8 mouse cellular contexts compared by ENCODE assay signal in genomic region chr4:88350910-88351309, GRCm38 (mm10).
DNase-seq lines count a peak whose midpoint lies in the region; ATAC-seq and TF ChIP-seq lines count a peak whose summit lies in the region.

No protein-coding gene starts in this region.

- TF ChIP-seq EP300 in stomach, postnatal 0 days (optimal IDR thresholded peaks at IDR 0.05) = no peak

- H3K9me3 ChIP-seq in embryonic facial prominence, embryonic 11.5 days (replicated peaks; ENCODE audit: control insufficient read depth, low read length) = no peaks in the 10 kb centered on the region
- no peaks in the 10 kb centered on the region for H3K9me3 ChIP-seq in heart, embryonic 14.5 days (ENCODE audit: control insufficient read depth, low read length)
- no peaks in the 10 kb centered on the region for H3K9me3 ChIP-seq in kidney, postnatal 0 days (replicated peaks; ENCODE audit: low read length)
- no peaks in the 10 kb centered on the region for H3K9me3 ChIP-seq in liver, embryonic 12.5 days (replicated peaks)
- no peaks in the 10 kb centered on the region for H3K9me3 ChIP-seq in neural tube, embryonic 11.5 days (ENCODE audit: control insufficient read depth, low read length)
- H3K9me3 ChIP-seq in stomach, postnatal 0 days (ENCODE audit: control insufficient read depth, low read length) = no peaks in the 10 kb centered on the region

- peak; percentile 97 for TF ChIP-seq CTCF in kidney, postnatal 0 days (IDR thresholded peaks at IDR 0.05; ENCODE audit: low read depth)
- TF ChIP-seq CTCF in stomach, postnatal 0 days (IDR thresholded peaks at IDR 0.05; ENCODE audit: low read depth) = peak; percentile 97

- no peaks in the 10 kb centered on the region for H3K36me3 ChIP-seq in embryonic facial prominence, embryonic 11.5 days (replicated peaks; ENCODE audit: control insufficient read depth, insufficient read depth, low read depth, low read length)
- no peaks in the 10 kb centered on the region for H3K36me3 ChIP-seq in heart, embryonic 14.5 days (ENCODE audit: control insufficient read depth, insufficient read depth, low read length)
- no peaks in the 10 kb centered on the region for H3K36me3 ChIP-seq in kidney, postnatal 0 days (ENCODE audit: insufficient read depth, low read length)
- no peaks in the 10 kb centered on the region for H3K36me3 ChIP-seq in liver, embryonic 12.5 days
- H3K36me3 ChIP-seq in neural tube, embryonic 11.5 days (ENCODE audit: control insufficient read depth, insufficient read depth, low read length) = no peaks in the 10 kb centered on the region
- H3K36me3 ChIP-seq in stomach, postnatal 0 days (ENCODE audit: control insufficient read depth, insufficient read depth, low read length) = no peaks in the 10 kb centered on the region

- H3K9ac ChIP-seq in embryonic facial prominence, embryonic 11.5 days (replicated peaks; ENCODE audit: low read length) = no peak overlapping the region
- H3K9ac ChIP-seq in heart, embryonic 14.5 days (ENCODE audit: low read length) = no peak overlapping the region
- H3K9ac ChIP-seq in kidney, postnatal 0 days (ENCODE audit: low read depth, low read length) = no peak overlapping the region
- H3K9ac ChIP-seq in liver, embryonic 12.5 days = no peak overlapping the region
- H3K9ac ChIP-seq in neural tube, embryonic 11.5 days (ENCODE audit: low read length) = no peak overlapping the region
- H3K9ac ChIP-seq in stomach, postnatal 0 days (ENCODE audit: low read length) = no peak overlapping the region

- H3K27ac ChIP-seq in embryonic facial prominence, embryonic 11.5 days (replicated peaks; ENCODE audit: low read depth, low read length) = no peak overlapping the region
- H3K27ac ChIP-seq in heart, embryonic 14.5 days (replicated peaks in 1 of 2; ENCODE audit: control insufficient read depth in 1 of 2, insufficient read depth in 1 of 2, low read depth in 2 of 2, low read length in 2 of 2) = no peak overlapping the region
- no peak overlapping the region for H3K27ac ChIP-seq in kidney, postnatal 0 days
- H3K27ac ChIP-seq in liver, embryonic 12.5 days = no peak overlapping the region
- H3K27ac ChIP-seq in neural tube, embryonic 11.5 days (ENCODE audit: low read depth, low read length) = no peak overlapping the region
- no peak overlapping the region for H3K27ac ChIP-seq in stomach, postnatal 0 days (replicated peaks)

- no peaks in the 10 kb centered on the region for H3K27me3 ChIP-seq in embryonic facial prominence, embryonic 11.5 days (ENCODE audit: control insufficient read depth, insufficient read depth, low read length)
- no peaks in the 10 kb centered on the region for H3K27me3 ChIP-seq in heart, embryonic 14.5 days (ENCODE audit: control insufficient read depth, insufficient read depth, low read length)
- H3K27me3 ChIP-seq in kidney, postnatal 0 days (ENCODE audit: insufficient read depth, low read length) = no peaks in the 10 kb centered on the region
- H3K27me3 ChIP-seq in liver, embryonic 12.5 days (replicated peaks) = no peaks in the 10 kb centered on the region
- no peaks in the 10 kb centered on the region for H3K27me3 ChIP-seq in neural tube, embryonic 11.5 days (ENCODE audit: control insufficient read depth, insufficient read depth, low read length)
- H3K27me3 ChIP-seq in stomach, postnatal 0 days (ENCODE audit: control insufficient read depth, insufficient read depth, low read length) = no peaks in the 10 kb centered on the region

- no peaks in the 10 kb centered on the region for H3K4me1 ChIP-seq in embryonic facial prominence, embryonic 11.5 days (ENCODE audit: control insufficient read depth, insufficient read depth, low read length)
- H3K4me1 ChIP-seq in heart, embryonic 14.5 days (ENCODE audit: control insufficient read depth in 2 of 2, insufficient read depth in 2 of 2, low read length in 2 of 2) = no peaks in the 10 kb centered on the region
- no peaks in the 10 kb centered on the region for H3K4me1 ChIP-seq in kidney, postnatal 0 days (replicated peaks; ENCODE audit: insufficient read depth, low read length)
- no peaks in the 10 kb centered on the region for H3K4me1 ChIP-seq in liver, embryonic 12.5 days
- H3K4me1 ChIP-seq in neural tube, embryonic 11.5 days (ENCODE audit: control insufficient read depth, insufficient read depth, low read length) = no peaks in the 10 kb centered on the region
- no peaks in the 10 kb centered on the region for H3K4me1 ChIP-seq in stomach, postnatal 0 days (replicated peaks; ENCODE audit: control insufficient read depth, insufficient read depth)

- H3K4me2 ChIP-seq in embryonic facial prominence, embryonic 11.5 days (ENCODE audit: low read depth, low read length) = no peak overlapping the region
- no peak overlapping the region for H3K4me2 ChIP-seq in heart, embryonic 14.5 days (ENCODE audit: low read length)
- no peak overlapping the region for H3K4me2 ChIP-seq in kidney, postnatal 0 days (ENCODE audit: low read length)
- no peak overlapping the region for H3K4me2 ChIP-seq in liver, embryonic 12.5 days
- no peak overlapping the region for H3K4me2 ChIP-seq in neural tube, embryonic 11.5 days (ENCODE audit: low read depth)
- no peak overlapping the region for H3K4me2 ChIP-seq in stomach, postnatal 0 days (replicated peaks; ENCODE audit: low read depth)

- H3K4me3 ChIP-seq in embryonic facial prominence, embryonic 11.5 days (ENCODE audit: low read depth, low read length) = no peak overlapping the region
- no peak overlapping the region for H3K4me3 ChIP-seq in heart, embryonic 14.5 days (ENCODE audit: control insufficient read depth in 1 of 2, insufficient read depth in 1 of 2, low read depth in 1 of 2, low read length in 2 of 2)
- H3K4me3 ChIP-seq in kidney, postnatal 0 days (replicated peaks; ENCODE audit: low read depth, low read length) = no peak overlapping the region
- H3K4me3 ChIP-seq in liver, embryonic 12.5 days = no peak overlapping the region
- no peak overlapping the region for H3K4me3 ChIP-seq in neural tube, embryonic 11.5 days (ENCODE audit: low read depth, low read length)
- H3K4me3 ChIP-seq in stomach, postnatal 0 days (ENCODE audit: low read depth, low read length) = no peak overlapping the region

- peak; percentile 85 for DNase-seq in CD4-positive, CD25-positive, alpha-beta regulatory T cell, adult 2 months (ENCODE audit: low read depth, low spot score)
- DNase-seq in adrenal gland, postnatal 25 days = peak; percentile 30
- DNase-seq in embryonic facial prominence, embryonic 11.5 days (ENCODE audit: low spot score) = peak; percentile 92
- DNase-seq in kidney, postnatal 0 days (ENCODE audit: low spot score) = peak; percentile 94
- peak; percentile 78 for DNase-seq in neural tube, embryonic 11.5 days (ENCODE audit: low spot score)
- peak; percentile 57 for DNase-seq in stomach, postnatal 0 days (ENCODE audit: low spot score)

- 2% methylated on average over 4 of the region's 4 CpGs for WGBS in embryonic facial prominence, embryonic 11.5 days
- WGBS in heart, embryonic 14.5 days = 4% methylated on average over 4 of the region's 4 CpGs
- WGBS in kidney, postnatal 0 days = 2% methylated on average over 4 of the region's 4 CpGs
- WGBS in liver, embryonic 12.5 days (ENCODE audit: insufficient replicate concordance) = 3% methylated on average over 4 of the region's 4 CpGs
- 3% methylated on average over 4 of the region's 4 CpGs for WGBS in neural tube, embryonic 11.5 days
- WGBS in stomach, postnatal 0 days = 2% methylated on average over 4 of the region's 4 CpGs

- ATAC-seq in embryonic facial prominence, embryonic 11.5 days (replicated peaks; ENCODE audit: insufficient number of reproducible peaks, low FRiP score, low TSS enrichment, low read depth) = peak; percentile 72; the same call in 1 of the 2 replicates
- ATAC-seq in heart, embryonic 14.5 days (ENCODE audit: insufficient number of reproducible peaks, insufficient read depth, low FRiP score, low read depth) = peak; percentile 54; the same call in 1 of the 2 replicates
- ATAC-seq in kidney, postnatal 0 days (replicated peaks; ENCODE audit: low FRiP score, low read depth) = peak; percentile 66
- peak; percentile 64; the same call in 1 of the 2 replicates for ATAC-seq in liver, embryonic 12.5 days
- ATAC-seq in neural tube, embryonic 11.5 days (ENCODE audit: insufficient read depth, low FRiP score, low TSS enrichment) = peak; percentile 82
- 0 out of 2 replicates have a peak, but pooled peaks have one; percentile 66 for ATAC-seq in stomach, postnatal 0 days (ENCODE audit: low FRiP score, low TSS enrichment)

Comparison
In these comparisons a context has a peak if more than half of its experiments do, and no peak if none do; other contexts are left out.
1. DNase-seq: peak in every context shown above with its lines; median percentile 94 in kidney, postnatal 0 days; 92 in embryonic facial prominence, embryonic 11.5 days; 85 in CD4-positive, CD25-positive, alpha-beta regulatory T cell, adult 2 months; 78 in neural tube, embryonic 11.5 days; 57 in stomach, postnatal 0 days; 30 in adrenal gland, postnatal 25 days.